Mouse (Mus musculus) adrenal gland, postnatal 25 days (tissue): ENCODE results near the gene Tll2. TPM values are rescaled to one million over a fixed set of nuclear protein-coding genes. Genes with fewer than 3 reads are reported as not detected.
A peak's percentile ranks its signal among the peaks of the same experiment; 100 is the strongest.

Experiments used
- DNase-seq: peaks from one replicate; pipeline ENCODE4 v3.0.0; 2021; ENCODE audit warnings: mixed read lengths
- total RNA-seq: library from RNA; stranded (reverse); gene quantifications from 2 replicates; pipeline ENCODE4 v1.2.3, GENCODE M21; 2021

The Tll2 gene
- total RNA-seq, 1 experiment from 2014 or later = 0.15 TPM

DNA sequence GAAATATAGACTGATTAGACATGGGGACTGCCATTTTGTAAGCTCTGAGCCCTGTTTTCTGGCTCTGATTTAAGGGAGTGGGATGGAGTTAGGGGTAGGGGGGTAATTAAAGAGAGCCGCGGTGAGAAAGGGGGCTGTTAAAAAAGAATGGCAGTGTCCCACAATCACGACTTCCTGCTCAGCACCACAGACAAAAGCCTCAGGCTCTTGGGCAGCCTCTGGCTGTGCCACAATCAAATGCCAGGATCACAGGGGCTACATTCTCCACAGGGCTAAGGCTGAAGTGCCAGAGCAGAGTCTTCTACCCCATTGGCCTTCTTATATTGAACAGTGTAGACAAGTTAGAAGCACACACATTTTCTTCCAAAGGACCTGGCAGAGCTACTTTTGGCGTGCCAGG lies 118.7 kb downstream of the Tll2 start:
- DNase-seq = no peak

DNA sequence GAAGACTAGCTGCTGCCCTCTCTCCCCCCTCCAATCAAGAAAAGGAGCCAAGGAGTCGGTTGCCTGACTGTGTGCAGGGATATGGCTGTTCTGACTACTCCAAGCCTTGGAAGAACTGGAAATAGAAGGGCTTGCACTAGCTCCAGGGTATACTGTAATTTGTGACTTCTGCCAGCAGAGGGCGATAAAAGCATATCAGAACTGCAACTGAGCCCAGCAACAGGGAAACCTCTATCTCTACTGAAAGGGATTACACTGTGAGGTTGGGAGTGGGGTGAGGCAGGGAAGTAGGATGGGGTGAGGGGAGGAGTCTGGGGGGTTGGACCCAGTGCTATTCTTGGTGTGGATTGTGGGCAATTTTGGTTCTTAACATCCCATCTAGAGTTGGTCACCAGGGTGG lies 119.9 kb downstream of the Tll2 start:
- DNase-seq = peak; percentile 50

DNA sequence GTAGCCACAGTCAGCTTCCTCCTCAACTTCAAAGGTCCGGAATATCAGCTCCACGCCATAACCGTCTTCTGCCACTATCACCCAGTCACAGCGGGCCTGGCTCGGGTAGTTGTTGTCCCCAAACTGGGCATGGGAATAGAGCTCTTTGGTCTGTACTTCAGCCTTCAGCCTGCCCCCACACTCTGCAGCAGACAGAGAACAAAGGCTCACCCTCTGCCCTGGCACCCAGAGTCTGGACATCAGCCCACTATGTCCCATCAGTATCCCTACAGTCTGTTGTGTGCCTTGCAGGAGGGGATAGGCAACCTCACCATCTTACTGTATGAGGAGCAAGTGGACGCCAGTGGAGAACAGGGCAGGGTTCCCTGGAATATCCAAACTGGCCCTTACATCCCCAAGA lies 120.3 kb downstream of the Tll2 start:
- DNase-seq = no peak

DNA sequence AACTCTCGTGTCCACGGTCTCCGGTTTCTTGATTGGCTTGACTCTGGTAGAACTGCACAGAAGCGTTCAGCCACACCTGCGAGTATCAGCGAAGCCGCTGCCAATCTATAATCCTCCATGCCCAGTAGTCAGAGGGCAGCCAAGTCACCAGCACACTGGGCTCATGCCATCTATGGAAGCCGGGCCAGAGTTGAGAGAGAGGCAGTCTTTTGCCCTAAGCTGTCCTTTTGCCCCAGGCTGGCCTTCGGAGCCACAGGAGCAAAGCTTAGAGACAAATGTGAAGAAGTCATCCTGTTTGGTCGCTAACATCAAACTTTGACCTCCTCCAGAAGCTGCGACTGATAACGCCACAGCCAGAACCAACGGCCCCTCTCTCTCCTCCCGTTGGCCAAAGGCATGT lies 123.0 kb downstream of the Tll2 start:
- DNase-seq = no peak

DNA sequence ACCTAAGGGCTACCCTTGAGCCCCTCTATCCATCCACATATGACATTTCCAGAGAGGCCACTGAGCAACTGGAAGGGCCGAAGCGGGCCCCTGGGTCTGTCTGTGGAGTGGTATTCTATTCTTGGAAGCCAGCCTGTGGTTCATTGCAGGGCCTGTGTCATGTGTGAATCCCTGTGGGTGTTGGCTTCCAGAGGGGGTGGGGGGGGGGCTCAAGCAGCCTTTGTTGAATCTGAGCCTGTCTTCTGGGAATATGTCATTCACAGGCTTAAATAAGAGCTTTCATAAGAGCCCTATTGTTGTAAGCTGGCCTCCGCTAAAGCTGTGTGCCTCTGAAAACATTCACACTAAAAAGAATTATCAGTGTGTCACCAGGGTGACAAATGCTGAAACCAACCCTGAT lies 125.0 kb downstream of the Tll2 start:
- no peak for DNase-seq

DNA sequence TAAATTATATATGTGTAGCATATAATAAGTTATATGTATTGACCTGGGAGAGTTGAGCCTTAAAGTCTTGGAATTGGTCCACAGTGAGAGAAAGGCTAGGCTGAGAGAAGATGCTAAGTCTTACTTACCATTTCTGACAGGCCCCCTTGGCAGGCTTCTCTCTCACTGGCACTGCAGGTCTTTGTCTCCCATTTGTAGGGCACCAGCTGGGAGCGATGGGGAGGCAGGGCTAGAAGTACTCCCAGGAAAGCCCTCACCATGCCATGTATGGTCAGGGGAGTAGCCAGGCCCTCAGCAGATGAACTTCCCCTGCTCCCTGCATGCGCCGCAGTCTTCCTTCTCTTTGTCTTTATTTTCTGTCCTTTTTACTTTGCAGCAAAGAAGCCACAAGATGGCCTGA lies 129.7 kb downstream of the Tll2 start, which contains the start of gene Opalin:
Gene Opalin (minus strand): TSS at position 208 of the 400 bp plus-strand sequence.
- no peak for DNase-seq

DNA sequence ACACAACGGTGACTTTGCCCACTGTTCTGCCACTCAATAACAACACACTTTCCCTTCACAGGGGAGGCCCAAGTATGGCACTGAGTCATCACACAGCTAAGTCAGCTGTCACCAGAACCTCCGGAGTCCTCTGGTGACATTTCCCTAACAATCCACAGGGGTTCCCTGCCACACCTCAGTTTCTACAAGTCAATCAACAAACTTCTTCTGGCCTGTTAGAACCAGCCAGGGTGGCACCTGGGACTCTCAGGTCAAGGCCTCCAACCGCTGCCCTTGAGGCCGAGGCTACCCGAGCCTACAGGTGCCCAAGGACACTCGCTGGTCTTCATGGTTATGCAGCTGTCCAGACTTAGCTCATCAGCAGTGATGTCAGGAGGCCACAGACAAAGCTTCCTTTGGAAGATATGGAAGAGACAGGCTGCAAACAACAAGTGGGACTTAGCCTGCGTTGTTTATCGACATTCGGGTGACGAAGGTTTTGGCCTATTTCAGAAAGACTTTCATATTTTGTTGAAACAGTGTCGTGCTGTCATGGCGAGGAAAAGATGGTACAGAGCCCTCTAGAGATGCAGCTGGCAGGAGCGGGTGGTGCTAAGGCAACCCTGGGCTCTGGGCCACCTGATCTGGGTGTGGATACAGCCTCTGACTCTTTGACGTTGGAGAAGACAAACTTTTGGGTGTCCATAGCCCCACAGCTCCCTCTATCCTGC lies 132.7 kb downstream of the Tll2 start:
- DNase-seq = no peak

DNA sequence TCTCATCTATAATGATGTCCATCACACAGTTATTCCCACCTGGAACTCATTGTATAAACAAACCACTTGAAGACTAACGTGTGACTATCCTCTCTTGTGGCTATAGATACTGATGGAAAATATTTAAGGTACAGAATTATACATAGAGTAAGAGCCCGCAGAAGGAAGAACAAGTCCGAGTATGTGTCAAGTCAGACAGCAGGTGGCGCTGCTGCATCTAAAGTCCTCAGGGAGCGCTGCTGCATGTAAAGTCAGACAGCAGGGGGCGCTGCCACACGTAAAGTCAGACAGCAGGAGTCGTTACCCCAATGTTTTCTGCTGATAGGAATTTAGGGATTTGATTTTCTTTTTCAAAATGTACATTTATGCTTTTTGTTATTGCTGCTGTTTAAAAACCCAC lies 135.1 kb downstream of the Tll2 start:
- DNase-seq = peak; percentile 87

DNA sequence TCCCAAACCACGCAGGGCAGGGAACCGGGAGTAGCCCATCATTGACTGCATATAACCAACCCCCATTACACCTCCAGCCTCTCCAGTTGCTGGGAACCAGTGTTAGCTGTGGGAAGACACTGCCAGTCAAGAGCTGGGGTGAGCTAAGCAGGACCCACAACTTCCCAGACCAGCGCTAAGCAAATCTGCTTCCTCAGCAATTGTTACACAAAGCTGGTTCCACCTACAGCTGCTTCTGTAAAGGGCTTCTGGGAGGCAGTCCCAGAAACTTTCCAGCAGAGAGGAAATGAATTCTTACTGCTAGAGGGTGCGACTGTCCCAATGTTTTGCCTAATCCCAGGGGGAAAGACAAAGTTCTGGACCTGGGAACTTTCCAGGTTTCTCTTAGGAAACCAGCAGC lies 151.9 kb downstream of the Tll2 start:
- DNase-seq = no peak

DNA sequence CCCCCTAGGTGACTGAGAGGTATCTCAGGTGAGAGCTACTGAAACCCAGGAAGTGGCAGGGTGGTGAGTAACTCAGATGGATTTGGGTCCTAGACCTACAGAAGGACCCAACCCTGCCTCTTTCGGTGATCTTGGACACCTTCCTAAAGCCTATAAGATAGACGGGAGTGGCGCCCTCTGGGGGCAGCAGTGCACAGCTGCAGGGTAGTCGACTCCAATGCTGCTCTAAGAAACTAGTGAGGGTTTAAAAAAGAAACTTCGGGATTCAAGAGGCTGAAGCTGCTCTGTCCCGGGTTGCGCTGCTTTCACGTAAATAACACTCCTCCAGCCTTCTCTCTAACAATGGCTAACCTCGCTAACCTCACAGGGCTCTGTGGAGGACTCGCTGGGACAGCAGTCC lies 153.1 kb downstream of the Tll2 start:
- peak; percentile 27 for DNase-seq

DNA sequence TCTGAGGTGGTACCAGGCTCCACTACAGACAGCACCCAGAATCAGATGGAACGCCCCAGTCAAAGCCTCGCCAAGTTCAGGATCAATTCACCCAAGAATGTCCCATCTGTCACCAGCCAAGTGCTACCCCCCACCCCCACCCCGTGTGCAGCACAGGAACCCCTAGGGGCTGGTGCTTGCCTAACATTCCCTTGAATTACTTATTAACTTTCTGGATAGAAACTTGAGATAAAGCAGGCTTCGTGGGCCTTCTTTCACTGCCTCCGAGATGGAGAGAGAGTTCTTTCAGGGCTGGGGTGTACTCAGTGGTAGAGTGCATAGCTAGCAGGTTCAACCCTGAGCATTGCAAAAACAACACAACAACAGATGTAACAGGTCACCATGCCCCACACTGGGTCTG lies 154.4 kb downstream of the Tll2 start:
- no peak for DNase-seq

DNA sequence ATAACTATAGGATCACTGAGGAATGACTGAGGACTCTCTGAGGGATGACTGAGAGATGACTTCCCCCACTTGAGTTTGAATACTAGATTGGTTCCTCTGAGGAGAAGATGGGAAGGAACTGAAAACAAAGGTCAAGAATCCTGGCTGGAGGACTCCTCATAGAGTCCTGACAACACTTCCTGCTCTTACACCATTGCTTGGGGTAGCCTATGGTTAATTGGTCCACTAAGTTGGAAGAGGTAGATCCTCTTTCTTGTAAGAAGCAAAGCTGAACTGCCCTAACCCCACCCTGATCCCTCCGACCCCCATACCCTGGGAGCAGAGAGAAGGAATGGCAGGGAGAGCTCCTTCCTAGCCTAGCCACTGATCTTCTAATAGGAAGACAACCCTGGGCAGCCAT lies 154.9 kb downstream of the Tll2 start:
- no peak for DNase-seq

DNA sequence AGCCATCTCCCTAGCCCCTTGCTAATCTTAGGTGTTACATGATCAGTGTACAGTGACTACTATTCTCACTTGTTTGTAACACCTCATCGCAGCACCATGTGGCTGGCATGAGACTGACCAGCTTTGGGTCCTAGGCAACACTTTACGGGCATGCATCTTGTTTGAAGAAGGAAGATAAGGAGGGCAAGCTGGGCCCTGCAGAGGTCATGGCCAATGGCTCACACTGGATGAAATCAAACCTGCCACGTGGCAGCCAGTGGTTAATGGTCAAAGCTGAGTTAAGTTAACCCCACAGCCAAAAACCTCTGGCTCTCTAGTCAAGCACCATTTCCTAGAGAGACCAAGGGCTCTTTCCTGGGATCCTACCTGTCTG lies 158.5 kb downstream of the Tll2 start:
- DNase-seq = no peak

DNA sequence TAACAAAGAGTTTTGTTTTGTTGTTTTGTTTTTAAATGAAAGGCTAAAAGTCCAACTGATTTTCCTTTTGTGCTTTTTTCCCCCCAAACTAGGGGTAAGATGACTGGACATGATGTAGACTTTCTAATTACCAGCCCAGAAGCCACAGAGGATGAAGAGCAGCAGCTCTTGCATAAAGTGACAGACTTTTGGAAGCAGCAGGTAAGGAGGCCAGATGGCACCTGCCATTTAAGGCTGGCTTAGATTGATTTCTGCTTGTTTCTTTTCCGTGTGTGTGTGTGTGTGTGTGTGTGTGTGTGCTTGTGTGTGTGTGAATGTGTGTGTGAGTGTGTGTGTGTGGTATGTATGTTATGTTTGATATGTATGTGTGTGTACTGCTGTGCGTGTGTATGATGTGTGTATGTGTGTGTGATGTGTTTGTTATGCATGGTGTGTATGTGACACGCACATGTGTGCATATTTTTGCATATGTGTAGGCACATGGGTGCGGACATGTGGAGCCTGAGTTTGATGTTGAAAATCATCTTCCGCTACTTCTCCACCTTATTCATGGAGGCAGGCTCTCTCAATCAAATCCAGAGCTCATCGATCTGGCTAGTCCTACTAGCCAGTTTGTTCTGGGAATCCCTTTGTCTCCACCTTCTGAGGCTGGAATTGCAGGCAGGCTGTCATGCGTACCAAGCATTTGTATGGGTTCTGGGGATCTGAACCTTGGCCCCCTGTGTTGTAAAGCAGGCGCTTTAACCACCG lies 159.0 kb downstream of the Tll2 start:
- DNase-seq = no peak

DNA sequence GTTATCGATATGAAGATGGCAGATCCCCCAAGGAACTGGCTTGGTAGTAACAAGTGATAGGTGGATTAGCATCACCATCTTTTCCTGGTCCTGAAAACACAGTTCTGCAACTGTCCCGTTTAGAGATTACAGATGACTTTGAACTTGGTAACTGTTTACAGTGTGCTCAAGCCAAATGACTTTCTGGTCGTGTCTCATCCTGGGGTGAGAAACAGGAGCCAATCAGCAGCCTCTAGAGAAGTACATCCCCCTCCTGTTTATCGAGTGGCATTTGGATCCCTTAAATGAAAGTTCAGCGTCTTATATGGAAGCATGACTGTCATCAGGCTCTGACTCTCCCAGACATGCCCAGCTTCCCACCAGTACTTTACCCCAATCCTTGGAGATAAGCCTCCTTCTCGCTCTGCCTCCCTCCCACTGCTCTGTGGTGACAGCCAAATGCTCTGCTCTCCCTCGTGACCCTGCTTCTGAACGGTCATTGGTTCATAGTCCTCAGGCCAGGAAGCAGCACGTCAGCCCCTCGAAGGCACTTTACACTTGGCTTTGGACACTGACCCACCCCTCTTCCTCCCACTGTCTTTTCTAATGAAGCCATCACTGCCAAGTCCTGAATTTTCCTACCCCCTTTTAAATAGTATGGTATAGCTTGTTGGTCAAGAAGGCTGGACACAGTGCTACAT lies 161.4 kb downstream of the Tll2 start:
- DNase-seq = no peak

DNA sequence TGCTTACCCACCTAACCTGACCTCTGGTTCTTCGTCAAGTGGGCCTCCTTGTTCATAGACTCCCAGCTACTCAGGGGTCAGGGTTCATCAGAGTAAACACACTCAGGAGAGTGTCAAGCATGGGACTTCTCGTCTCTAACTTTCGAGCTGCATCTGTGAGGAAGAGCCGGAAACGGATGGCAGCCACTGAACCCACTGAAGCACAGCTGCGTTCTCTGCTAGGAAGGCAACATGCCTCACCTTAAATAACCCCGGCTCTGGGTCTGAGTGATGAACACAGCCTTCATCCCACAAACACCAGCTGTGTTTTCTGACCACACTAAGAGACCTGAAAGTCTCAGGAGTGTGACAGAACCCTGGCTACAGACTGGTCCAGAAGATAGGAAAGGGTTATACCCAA lies 167.5 kb downstream of the Tll2 start:
- DNase-seq = no peak

DNA sequence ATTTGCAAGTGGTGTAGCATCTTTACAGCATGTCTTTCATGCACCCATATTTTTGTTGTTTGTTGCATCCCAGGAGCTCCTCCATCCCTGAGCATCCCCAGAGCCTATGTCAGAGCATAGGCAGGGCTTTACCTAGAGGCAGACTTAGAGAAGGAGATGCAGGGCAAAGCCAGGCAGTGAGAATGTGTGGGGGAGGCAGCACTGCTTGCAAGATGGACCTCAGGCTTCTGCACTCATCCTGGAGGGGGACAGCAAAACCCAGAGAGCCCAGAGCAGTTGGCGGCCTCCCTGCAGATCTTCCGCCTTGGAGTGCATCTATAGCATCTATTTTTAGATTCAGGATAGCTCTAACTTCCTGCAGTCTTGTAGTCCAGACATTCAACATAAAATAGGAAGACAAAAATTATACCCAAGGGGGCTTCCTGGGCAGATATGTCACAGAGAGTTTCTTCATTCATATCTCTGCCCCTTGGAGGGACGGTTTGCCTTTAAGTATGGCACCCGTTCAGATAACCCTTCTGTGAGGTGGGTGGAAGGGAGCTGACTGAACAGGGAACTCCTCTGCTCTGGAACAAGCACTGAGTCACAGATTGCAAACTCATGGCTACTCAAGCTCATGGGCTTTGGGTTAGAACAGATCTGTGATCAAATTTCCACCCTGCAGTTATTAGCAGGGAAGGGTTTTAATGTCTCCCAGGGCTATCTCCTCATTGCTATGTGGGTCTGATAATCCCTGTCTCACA lies 170.7 kb downstream of the Tll2 start:
- DNase-seq = no peak

Other genes starting within 250 kb of the Tll2 start
- gene Blnk, start 212.3 kb downstream of the Tll2 start, total RNA-seq = 0.91 TPM in 1 of 2 replicates, not detected in the other
- not detected in 2 replicates for gene Dntt, start 177.6 kb downstream of the Tll2 start, total RNA-seq
- not detected in 2 replicates for gene Opalin, start 129.7 kb downstream of the Tll2 start, total RNA-seq
- gene Tm9sf3, start 57.2 kb upstream of the Tll2 start, total RNA-seq = 169 and 186 TPM in 2 replicates
- 9.0 and 14.8 TPM in 2 replicates for gene Pik3ap1, start 178.3 kb upstream of the Tll2 start, total RNA-seq